Mouse (Mus musculus): ENCODE measurements at regions not wholly inside any gene's neighbourhood (a gene's known extent, or its start where the extent isn't known, plus 50 kb on each side); places are given as distances from the start of the nearest gene placed in this dataset.
A peak's percentile ranks its signal among the peaks of the same experiment; 100 is the strongest.

GRCm38 (mm10) chr17:16571403-16571802 lies 492.5 kb upstream of the Zfp960 start:
- H3K4me3 ChIP-seq (ENCODE audit: low read depth, low read length) = no peak overlapping the region
- no peak overlapping the region for H3K4me2 ChIP-seq (ENCODE audit: low read depth, low read length, severe bottlenecking)
- ATAC-seq (replicated peaks; ENCODE audit: low FRiP score) (peak; percentile 77), DNase-seq (ENCODE audit: low spot score) (peak; percentile 49)
- H3K9ac ChIP-seq (ENCODE audit: low read length) = no peak overlapping the region
- H3K27ac ChIP-seq (ENCODE audit: low read depth, low read length) = no peak overlapping the region
- H3K4me1 ChIP-seq (replicated peaks; ENCODE audit: control insufficient read depth, insufficient read depth, low read length) = no peaks in the 10 kb centered on the region
- H3K36me3 ChIP-seq (ENCODE audit: control insufficient read depth, insufficient read depth, low read length) = no peaks in the 10 kb centered on the region
- WGBS = 42% methylated on average over 5 of the region's 5 CpGs
- no peaks in the 10 kb centered on the region for H3K27me3 ChIP-seq (ENCODE audit: control insufficient read depth, insufficient read depth, low read length)
- H3K9me3 ChIP-seq (ENCODE audit: control insufficient read depth, low read length) = no peaks in the 10 kb centered on the region

- Histone ChIP-seq H3K4me2 (ENCODE audit: low read depth, low read length, severe bottlenecking) (no peak overlapping the region), H3K9me3 (ENCODE audit: control insufficient read depth, low read length) (no peaks in the 10 kb centered on the region), H3K4me3 (ENCODE audit: low read depth, low read length) (no peak overlapping the region), H3K27me3 (ENCODE audit: control insufficient read depth, insufficient read depth, low read length) (no peaks in the 10 kb centered on the region), H3K36me3 (ENCODE audit: control insufficient read depth, insufficient read depth, low read length) (no peaks in the 10 kb centered on the region), H3K9ac (ENCODE audit: low read length) (no peak overlapping the region), H3K27ac (ENCODE audit: low read depth, low read length) (no peak overlapping the region), H3K4me1 (replicated peaks; ENCODE audit: control insufficient read depth, insufficient read depth, low read length) (no peaks in the 10 kb centered on the region)
- no peak for DNase-seq (ENCODE audit: low spot score)
- no peak for ATAC-seq (replicated peaks; ENCODE audit: low FRiP score)
- WGBS = 94% methylated on average over 1 of the region's 1 CpGs
Measured at GRCm38 (mm10) chr17:16588791-16589190, 475.1 kb upstream of the Zfp960 start.

GRCm38 (mm10) chr17:16599671-16600070 lies 464.2 kb upstream of the Zfp960 start:
- Histone ChIP-seq H3K4me3 (ENCODE audit: low read depth, low read length) (no peak overlapping the region), H3K27me3 (ENCODE audit: control insufficient read depth, insufficient read depth, low read length) (no peaks in the 10 kb centered on the region), H3K9ac (ENCODE audit: low read length) (no peak overlapping the region), H3K4me1 (replicated peaks; ENCODE audit: control insufficient read depth, insufficient read depth, low read length) (no peaks in the 10 kb centered on the region), H3K27ac (ENCODE audit: low read depth, low read length) (no peak overlapping the region), H3K36me3 (ENCODE audit: control insufficient read depth, insufficient read depth, low read length) (no peaks in the 10 kb centered on the region), H3K9me3 (ENCODE audit: control insufficient read depth, low read length) (no peaks in the 10 kb centered on the region), H3K4me2 (ENCODE audit: low read depth, low read length, severe bottlenecking) (no peak overlapping the region)
- DNase-seq (ENCODE audit: low spot score) = no peak
- WGBS = 56% methylated on average over 3 of the region's 3 CpGs
- no peak for ATAC-seq (replicated peaks; ENCODE audit: low FRiP score)

- Histone ChIP-seq H3K27ac (ENCODE audit: low read depth, low read length) (no peak overlapping the region), H3K4me3 (ENCODE audit: low read depth, low read length) (no peak overlapping the region), H3K27me3 (ENCODE audit: control insufficient read depth, insufficient read depth, low read length) (no peaks in the 10 kb centered on the region), H3K36me3 (ENCODE audit: control insufficient read depth, insufficient read depth, low read length) (no peaks in the 10 kb centered on the region), H3K4me1 (replicated peaks; ENCODE audit: control insufficient read depth, insufficient read depth, low read length) (no peaks in the 10 kb centered on the region), H3K9me3 (ENCODE audit: control insufficient read depth, low read length) (no peaks in the 10 kb centered on the region), H3K4me2 (ENCODE audit: low read depth, low read length, severe bottlenecking) (no peak overlapping the region), H3K9ac (ENCODE audit: low read length) (no peak overlapping the region)
- 63% methylated on average over 1 of the region's 1 CpGs for WGBS
- ATAC-seq (replicated peaks; ENCODE audit: low FRiP score) = no peak
- no peak for DNase-seq (ENCODE audit: low spot score)
Measured at GRCm38 (mm10) chr17:16612405-16612979, 451.4 kb upstream of the Zfp960 start.

- no peaks in the 10 kb centered on the region for H3K36me3 ChIP-seq (ENCODE audit: control insufficient read depth, insufficient read depth, low read length)
- H3K9me3 ChIP-seq (ENCODE audit: control insufficient read depth, low read length) = no peaks in the 10 kb centered on the region
- H3K27me3 ChIP-seq (ENCODE audit: control insufficient read depth, insufficient read depth, low read length) = no peaks in the 10 kb centered on the region
- H3K4me1 ChIP-seq (replicated peaks; ENCODE audit: control insufficient read depth, insufficient read depth, low read length) = no peaks in the 10 kb centered on the region
- H3K9ac ChIP-seq (ENCODE audit: low read length) = no peak overlapping the region
- no peak for ATAC-seq (replicated peaks; ENCODE audit: low FRiP score)
- no peak for DNase-seq (ENCODE audit: low spot score)
- 89% methylated on average over 4 of the region's 4 CpGs for WGBS
- no peak overlapping the region for H3K4me2 ChIP-seq (ENCODE audit: low read depth, low read length, severe bottlenecking)
- H3K4me3 ChIP-seq (ENCODE audit: low read depth, low read length) = no peak overlapping the region
- H3K27ac ChIP-seq (ENCODE audit: low read depth, low read length) = no peak overlapping the region
Measured at GRCm38 (mm10) chr17:16621931-16622556, 441.9 kb upstream of the Zfp960 start.

- Histone ChIP-seq H3K27me3 (ENCODE audit: control insufficient read depth, insufficient read depth, low read length) (no peaks in the 10 kb centered on the region), H3K36me3 (ENCODE audit: control insufficient read depth, insufficient read depth, low read length) (no peaks in the 10 kb centered on the region), H3K4me1 (replicated peaks; ENCODE audit: control insufficient read depth, insufficient read depth, low read length) (no peaks in the 10 kb centered on the region), H3K27ac (ENCODE audit: low read depth, low read length) (no peak overlapping the region), H3K4me2 (ENCODE audit: low read depth, low read length, severe bottlenecking) (no peak overlapping the region), H3K9ac (ENCODE audit: low read length) (no peak overlapping the region), H3K9me3 (ENCODE audit: control insufficient read depth, low read length) (no peaks in the 10 kb centered on the region), H3K4me3 (ENCODE audit: low read depth, low read length) (no peak overlapping the region)
- WGBS = 85% methylated on average over 1 of the region's 1 CpGs
- no peak for DNase-seq (ENCODE audit: low spot score)
- no peak for ATAC-seq (replicated peaks; ENCODE audit: low FRiP score)
Measured at GRCm38 (mm10) chr17:16629854-16630253, 434.1 kb upstream of the Zfp960 start.

GRCm38 (mm10) chr17:16633426-16633825 lies 430.5 kb upstream of the Zfp960 start:
- DNase-seq (ENCODE audit: low spot score) (no peak), ATAC-seq (replicated peaks; ENCODE audit: low FRiP score) (no peak)
- H3K27me3 ChIP-seq (ENCODE audit: control insufficient read depth, insufficient read depth, low read length) = no peaks in the 10 kb centered on the region
- H3K27ac ChIP-seq (ENCODE audit: low read depth, low read length) = no peak overlapping the region
- no peak overlapping the region for H3K4me3 ChIP-seq (ENCODE audit: low read depth, low read length)
- H3K36me3 ChIP-seq (ENCODE audit: control insufficient read depth, insufficient read depth, low read length) = no peaks in the 10 kb centered on the region
- H3K9ac ChIP-seq (ENCODE audit: low read length) = no peak overlapping the region
- H3K9me3 ChIP-seq (ENCODE audit: control insufficient read depth, low read length) = no peaks in the 10 kb centered on the region
- no peak overlapping the region for H3K4me2 ChIP-seq (ENCODE audit: low read depth, low read length, severe bottlenecking)
- H3K4me1 ChIP-seq (replicated peaks; ENCODE audit: control insufficient read depth, insufficient read depth, low read length) = no peaks in the 10 kb centered on the region

- Histone ChIP-seq H3K4me2 (ENCODE audit: low read depth, low read length, severe bottlenecking) (no peak overlapping the region), H3K36me3 (ENCODE audit: control insufficient read depth, insufficient read depth, low read length) (no peaks in the 10 kb centered on the region), H3K27me3 (ENCODE audit: control insufficient read depth, insufficient read depth, low read length) (no peaks in the 10 kb centered on the region), H3K9me3 (ENCODE audit: control insufficient read depth, low read length) (no peaks in the 10 kb centered on the region), H3K4me1 (replicated peaks; ENCODE audit: control insufficient read depth, insufficient read depth, low read length) (no peaks in the 10 kb centered on the region), H3K9ac (ENCODE audit: low read length) (no peak overlapping the region), H3K27ac (ENCODE audit: low read depth, low read length) (no peak overlapping the region), H3K4me3 (ENCODE audit: low read depth, low read length) (no peak overlapping the region)
- DNase-seq (ENCODE audit: low spot score) (no peak), ATAC-seq (replicated peaks; ENCODE audit: low FRiP score) (no peak)
Measured at GRCm38 (mm10) chr17:16637463-16637862, 426.4 kb upstream of the Zfp960 start.

- DNase-seq (ENCODE audit: low spot score) = no peak
- 31% methylated on average over 1 of the region's 1 CpGs for WGBS
Measured at GRCm38 (mm10) chr17:16647942-16648341, 416.0 kb upstream of the Zfp960 start.

More at GRCm38 (mm10) chr17:16647942-16648341, 416.0 kb upstream of the Zfp960 start:
- H3K4me3 ChIP-seq (ENCODE audit: low read depth, low read length) = no peak overlapping the region
- no peak overlapping the region for H3K9ac ChIP-seq (ENCODE audit: low read length)
- no peak for ATAC-seq (replicated peaks; ENCODE audit: low FRiP score)
- no peaks in the 10 kb centered on the region for H3K4me1 ChIP-seq (replicated peaks; ENCODE audit: control insufficient read depth, insufficient read depth, low read length)
- H3K9me3 ChIP-seq (ENCODE audit: control insufficient read depth, low read length) = no peaks in the 10 kb centered on the region
- no peaks in the 10 kb centered on the region for H3K36me3 ChIP-seq (ENCODE audit: control insufficient read depth, insufficient read depth, low read length)
- no peak overlapping the region for H3K4me2 ChIP-seq (ENCODE audit: low read depth, low read length, severe bottlenecking)
- no peaks in the 10 kb centered on the region for H3K27me3 ChIP-seq (ENCODE audit: control insufficient read depth, insufficient read depth, low read length)
- no peak overlapping the region for H3K27ac ChIP-seq (ENCODE audit: low read depth, low read length)
